Mouse (Mus musculus): ENCODE measurements at regions not wholly inside any gene's neighbourhood (a gene's known extent, or its start where the extent isn't known, plus 50 kb on each side); places are given as distances from the start of the nearest gene placed in this dataset.

DNA sequence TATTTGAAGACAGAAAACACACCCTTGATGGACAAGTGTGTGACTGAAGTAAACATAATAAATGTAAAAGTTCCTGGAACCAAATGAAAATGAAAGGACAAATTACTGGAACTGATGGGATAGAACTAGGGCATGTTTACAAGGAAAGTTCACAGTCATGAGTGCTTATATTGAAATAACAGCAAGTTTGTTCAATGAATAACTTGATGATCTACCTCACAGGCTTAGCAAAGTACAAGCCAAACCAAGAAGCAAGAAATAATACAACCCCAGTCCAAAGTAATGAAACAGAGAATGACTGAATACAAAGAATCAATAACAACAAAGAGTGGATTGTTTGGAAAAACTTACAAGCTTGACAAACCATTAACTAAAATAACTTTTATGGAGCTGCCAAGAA, 56.2 kb downstream of the Gm379 start:
- no peak for DNase-seq

DNA sequence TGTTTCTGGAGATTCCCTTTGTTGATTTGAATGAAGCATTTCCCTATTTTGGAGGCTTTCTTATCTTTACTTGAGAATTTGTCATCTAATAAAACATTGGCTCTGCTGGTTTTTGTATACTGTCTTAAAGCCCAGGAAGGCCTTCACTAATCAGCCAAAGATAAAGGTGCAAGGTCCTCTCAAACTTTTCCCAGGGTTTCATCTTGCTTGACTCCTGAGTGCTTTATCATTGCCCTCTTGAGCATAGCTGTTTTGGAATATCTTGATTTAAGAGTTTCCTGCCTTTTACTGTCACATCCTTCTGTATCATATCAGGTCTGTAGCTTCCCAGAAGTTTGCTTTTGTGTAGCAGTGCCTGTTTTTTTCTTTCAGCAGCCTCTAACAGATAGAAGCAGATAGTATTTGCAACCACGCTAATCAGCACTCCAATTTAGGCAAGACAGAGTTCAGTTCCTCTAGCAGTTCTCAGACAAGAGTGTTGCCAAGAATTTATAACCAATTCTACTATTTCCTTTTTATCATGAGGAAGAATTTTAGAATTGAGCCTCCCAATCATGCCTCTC, 64.7 kb downstream of the Gm379 start:
- no peak for DNase-seq

DNA sequence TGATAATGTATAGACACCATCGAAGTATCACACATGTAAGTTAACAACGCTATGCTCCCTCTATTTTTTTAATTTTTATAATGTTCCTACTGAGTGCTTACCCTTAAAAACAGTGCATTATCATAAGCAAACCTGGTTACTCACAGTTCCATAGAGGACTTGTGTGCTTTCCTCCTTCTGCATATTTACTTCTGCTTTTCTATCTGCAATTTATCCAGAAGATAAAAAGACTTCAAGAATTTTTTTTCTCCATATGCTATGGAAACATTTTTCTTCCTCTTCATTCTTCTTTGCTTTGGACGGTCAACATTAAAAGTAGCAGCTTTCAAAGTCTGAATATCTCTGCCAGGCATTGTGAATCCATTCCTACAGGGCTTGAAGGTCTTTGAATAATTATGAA, 102.7 kb downstream of the Gm379 start:
- DNase-seq: no peak

DNA sequence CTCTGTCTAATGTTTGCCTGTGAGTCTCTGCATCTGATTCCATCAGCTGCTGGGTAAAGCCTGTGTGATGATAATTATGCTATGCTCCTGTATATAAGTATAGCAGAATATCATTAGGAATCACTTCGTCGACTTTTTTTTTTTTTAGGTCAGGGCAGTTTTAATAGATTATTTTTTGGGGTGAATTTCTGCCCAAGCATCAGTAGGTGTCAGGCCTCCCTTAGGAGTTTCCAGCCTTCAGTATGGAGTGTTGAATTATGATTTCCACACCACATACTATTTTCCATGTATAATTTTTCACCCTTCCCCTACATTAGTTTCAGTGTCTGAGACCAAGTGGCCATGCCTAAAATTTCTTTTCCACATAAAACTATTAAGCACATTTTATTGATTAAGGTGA, 121.5 kb downstream of the Gm379 start:
- no peak for DNase-seq

DNA sequence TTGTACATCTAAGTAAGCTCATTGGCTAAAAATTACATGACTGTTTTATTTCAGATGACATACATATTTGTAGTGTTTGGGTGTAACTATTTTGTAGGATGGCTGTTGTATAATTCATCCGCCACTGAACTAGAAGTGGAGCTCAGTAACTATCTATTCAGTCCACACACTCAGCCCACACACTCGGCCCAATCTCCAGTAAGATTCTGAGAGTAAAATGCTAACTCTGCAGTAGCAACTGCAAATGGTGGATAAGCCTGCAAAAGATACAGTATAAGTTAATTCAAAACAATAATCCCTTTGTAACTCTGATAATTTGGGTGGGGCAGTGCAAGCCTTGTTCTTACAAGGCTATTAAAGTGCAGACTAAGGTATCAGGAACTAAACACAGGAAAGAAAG, 123.3 kb downstream of the Gm379 start:
- DNase-seq: no peak

DNA sequence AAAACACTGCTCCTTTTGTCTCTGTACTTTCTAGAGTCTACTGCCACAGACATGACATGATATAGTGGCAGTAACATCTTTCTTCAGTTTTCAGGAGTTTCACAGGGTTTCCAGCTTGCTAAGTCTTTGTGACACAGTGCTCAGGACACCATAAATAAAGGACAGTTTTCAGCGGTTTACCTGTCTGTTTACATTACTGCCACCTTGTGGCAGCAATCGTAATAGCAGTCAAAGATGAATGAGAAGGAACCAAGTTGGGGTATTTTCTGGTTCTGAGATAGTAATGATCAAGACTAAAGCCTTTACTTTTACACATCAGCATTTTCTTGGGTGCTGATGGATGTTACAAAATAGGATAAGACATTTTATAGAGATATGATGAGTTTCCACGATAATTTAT, 127.7 kb downstream of the Gm379 start:
- DNase-seq: peak; percentile 16

All from cerebellum, adult 9-11 months (tissue).